Mouse (Mus musculus): ENCODE data around the gene Dock7.

Dock7 gene

DNA sequence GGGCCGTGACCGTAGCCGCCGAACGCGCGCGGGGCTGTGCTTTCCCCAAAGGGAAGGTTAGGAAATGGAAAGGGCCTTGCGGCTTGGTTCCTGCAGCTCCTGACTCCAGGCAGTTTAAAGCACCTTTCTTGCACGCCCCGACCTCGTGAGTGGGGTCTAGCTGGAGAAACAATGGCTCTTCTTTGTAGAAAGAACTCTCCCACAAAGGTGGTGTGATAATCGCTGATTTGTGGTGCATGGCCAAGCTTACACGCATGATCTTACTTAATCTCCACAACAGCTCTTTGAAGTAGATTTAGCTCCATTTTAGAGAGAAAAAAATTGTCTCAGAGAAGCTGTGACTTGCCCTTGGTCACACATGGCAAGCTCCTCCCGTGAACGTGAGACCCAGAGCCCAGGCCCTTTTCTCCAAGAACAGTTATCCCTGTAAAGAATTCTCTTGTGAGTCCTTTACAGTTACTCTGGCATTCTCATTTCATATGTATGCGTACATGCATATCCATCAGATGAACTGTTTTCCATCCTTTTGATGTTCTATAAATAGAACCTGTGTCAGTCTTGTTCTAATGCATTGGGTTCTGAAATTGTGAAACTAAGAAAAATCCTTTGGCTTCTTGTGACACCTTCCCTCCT, 524 bp upstream of the Dock7 start:
- no peak for DNase-seq (ENCODE audit: low read depth, low spot score)

DNA sequence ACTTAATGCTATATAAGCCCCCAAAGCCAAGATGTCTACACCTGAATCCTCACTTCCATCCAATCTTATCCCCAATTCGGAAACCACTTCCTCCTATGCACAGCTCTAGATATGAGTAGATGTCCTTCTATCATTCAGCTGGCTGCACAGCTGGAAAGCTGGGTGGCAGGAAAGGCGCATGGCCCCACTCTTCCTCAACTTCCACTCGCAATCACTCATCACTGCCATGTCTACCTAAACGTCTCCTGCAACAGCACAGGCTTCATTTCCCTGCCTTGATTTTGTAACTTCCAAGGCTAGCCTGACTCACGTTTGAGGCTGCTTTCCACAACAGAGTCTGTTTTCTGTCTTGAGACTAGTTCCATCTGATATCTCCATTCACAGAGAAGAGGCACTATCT, 1.7 kb downstream of the Dock7 start:
- no peak for DNase-seq (ENCODE audit: low read depth, low spot score)

DNA sequence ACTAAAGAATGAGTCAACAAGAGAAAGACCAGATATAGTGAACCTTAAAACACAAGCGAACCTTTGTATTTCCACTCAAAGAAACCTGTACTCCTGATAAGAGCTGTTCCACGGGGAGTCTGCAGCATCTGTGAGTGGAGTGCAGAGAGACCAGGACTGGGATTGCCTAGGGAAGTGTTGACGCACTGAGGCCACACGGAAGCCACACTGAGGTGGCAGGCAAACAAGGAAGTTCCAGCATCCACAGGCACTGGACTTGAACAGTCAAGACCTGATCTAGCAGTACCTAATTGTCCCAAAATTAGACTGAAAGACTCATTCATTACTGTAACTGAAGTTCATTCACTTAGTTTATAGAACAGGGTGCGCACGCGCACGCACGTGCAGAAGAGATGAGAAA, 4.9 kb downstream of the Dock7 start:
- DNase-seq (ENCODE audit: low read depth, low spot score), result no peak

DNA sequence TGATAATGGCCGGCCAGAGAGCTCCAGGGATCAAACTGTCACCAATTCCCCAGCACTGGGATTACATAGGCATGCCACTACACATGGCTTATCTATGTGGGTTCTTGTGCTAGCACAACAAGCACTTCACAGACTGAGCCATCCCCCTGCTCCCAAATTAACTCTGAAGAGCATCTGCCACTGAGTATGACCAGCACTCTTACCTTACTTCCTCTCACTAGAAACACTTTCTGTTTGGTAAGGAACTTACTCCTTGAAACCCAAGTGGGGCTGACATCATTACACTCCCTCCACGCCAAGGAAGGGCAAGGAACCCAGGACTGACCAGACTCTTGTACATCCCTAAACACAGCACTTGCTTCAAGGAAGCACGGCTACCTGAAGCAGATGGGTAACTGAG, 9.0 kb downstream of the Dock7 start:
- no peak for DNase-seq (ENCODE audit: low read depth, low spot score)

DNA sequence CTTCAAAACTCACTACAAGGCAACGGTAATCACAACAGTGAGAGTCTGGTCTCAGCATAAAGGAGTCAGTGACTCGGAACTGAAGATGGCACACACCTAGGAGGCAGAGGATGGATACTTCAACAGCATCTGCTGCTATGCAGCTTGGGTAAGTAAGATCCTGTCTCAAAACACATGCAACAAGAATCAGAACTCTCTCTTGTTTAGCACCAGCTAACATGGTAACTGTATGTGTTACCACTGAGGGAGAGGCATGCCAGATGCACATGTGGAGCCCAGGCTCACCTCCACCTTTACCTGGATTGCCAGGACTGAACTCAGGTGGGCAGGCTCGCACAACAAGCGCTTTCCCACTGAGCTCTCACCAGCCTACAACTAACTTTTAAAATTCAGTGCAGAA, 11.9 kb downstream of the Dock7 start:
- DNase-seq (ENCODE audit: low read depth, low spot score), result no peak

DNA sequence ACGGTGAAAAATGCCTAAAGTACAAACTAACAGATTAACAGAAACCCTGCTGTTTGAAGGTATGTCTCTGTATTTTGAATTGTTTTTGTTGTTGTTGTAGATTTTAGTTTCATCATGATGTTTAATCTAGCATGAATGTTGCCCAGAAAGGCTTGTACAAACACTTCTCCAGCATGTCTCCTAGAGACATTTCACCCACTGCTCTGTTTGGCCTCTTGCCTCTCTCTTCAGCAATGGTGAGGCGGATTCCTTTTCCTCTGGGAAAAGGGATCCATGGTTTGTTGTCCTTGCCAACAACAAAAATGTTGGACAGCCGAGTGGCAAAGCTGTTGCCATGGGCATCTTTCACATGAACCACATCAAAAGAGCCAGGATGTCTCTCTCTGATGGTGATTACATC, 17.9 kb downstream of the Dock7 start:
- no peak for DNase-seq (ENCODE audit: low read depth, low spot score)

DNA sequence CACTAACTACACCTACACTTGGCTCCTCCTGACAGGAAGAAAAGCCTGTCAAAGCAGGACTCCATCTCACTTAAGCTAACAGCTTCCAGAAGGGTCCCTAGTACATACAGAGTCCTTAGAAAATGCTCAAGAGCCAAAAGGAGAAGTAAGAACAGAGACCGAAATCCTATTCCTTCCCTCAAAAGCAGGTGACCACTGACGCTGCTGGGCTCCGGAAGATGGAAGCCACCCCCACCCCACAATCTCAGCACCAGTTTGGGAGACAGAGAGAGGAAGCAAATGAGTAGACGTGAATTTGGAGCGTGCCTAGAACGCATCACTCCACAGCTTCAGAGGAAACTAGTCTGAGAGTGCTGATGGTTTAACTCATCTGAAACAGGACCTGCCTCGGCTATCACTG, 20.0 kb downstream of the Dock7 start:
- no peak for DNase-seq (ENCODE audit: low read depth, low spot score)

DNA sequence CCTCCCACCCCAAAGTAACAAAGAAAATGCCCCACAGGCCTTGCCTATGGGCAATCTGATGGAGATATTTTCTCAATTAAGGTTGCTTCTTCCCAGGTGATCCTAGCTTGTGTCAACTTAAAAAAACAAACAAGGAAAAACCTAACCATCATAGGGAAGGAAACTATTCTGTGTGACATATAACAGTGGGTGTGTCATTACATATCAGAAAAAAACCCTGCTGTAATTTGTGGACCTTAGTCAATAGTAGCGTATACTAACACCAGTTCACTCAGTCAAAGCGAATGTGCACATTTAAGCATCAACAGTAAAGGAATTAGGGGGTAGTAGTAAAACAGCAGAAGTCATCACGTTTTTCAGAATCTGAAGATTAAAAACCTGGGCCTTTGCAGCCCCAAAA, 28.9 kb downstream of the Dock7 start:
- DNase-seq (ENCODE audit: low read depth, low spot score), result no peak

DNA sequence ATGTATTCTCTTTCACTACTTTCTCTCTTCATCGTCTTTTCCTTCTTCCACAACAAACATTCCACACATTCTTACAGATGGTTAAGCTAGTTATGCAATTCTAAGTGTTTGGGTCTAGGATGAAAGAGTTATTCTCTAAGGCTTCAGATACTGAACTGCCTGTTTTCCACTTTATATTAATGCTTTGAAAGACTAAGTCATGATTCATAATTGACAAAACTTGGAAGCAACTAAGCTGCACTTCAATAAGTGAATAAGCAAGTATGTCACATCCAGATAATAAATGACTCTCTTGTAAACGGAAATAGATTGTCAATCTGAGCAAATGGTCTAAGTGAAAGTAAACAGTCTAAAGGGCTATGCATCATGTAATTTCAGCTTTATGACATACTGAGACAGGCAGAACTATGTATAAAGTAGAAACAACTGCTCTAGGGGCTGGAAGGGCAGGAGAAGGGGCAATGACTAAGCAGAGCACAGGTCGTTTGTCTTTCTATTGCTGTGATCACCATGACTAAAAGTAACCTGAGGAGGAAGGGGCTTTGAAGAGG, 29.5 kb downstream of the Dock7 start:
- no peak for DNase-seq (ENCODE audit: low read depth, low spot score)

DNA sequence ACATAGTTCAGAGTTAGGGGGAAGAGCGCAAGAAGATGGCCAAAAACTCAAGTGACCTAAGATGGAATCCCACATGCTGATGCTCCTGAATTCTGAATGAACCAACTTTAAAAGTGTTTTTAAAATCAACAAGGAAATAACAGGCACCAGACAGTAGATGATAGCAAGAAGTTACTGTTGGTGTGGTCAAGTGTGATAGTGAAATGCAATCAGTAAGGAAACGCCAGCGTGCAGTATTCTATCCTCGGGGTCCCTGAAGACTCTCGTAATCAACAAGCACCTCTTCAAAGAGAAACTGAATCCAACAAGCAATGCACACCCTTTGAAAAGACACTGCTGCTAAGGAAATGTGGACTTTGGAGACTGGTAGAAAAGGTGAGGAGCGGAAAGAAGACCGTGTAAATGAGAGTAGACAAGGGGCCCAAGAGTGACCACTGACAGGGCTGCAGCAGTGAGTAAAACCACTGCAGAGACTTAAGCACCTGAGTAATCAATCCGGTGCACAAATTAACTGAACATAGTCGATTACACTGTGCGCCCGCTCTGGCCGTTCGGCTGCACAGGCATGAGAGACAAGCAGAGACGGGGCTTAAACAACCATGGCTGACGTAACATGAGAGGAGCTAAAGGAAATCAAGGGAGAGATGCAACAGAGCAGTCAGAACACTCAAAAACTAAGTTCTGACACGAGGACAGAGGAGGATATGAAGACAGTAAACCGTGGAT, 32.8 kb downstream of the Dock7 start:
- DNase-seq (ENCODE audit: low read depth, low spot score), result no peak

DNA sequence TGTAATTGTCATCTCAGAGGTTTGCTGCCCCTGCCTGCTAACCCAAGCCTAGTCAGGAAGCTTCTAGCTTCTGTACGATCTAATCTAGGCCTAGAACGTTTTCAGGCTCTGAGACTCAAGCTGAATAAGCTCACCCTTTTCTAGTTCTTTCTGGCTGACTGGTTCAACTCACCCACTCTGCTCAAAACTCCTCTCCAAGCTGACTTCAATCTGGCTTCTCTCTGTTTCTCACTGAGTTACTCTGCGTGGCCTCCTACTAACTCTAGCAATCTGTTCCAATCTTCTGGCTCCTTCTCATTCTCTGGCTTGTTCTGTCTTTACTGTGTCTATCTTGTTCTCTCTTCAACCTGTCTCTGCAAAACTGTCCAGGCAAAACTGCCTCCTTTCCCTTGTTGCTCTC, 36.9 kb downstream of the Dock7 start:
- peak; percentile 69 for DNase-seq (ENCODE audit: low read depth, low spot score)

DNA sequence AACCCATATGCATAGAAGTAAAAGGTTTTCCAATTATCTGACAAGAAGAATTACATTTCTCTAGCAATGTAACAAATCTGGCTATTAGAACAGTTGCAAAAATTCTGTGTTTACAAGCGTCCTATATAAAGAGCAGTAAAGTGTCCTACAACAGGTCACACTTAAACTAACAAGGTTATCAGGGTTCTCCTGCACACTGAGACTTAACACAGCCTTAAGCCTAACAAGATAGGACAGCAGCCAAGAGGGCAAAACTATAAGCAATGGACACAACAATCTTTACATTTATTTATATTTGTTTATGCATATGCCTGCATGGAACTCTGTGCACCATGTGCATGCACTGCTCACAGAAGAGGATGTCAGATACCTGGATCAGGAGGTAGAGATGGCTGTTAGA, 39.5 kb downstream of the Dock7 start:
- no peak for DNase-seq (ENCODE audit: low read depth, low spot score)

DNA sequence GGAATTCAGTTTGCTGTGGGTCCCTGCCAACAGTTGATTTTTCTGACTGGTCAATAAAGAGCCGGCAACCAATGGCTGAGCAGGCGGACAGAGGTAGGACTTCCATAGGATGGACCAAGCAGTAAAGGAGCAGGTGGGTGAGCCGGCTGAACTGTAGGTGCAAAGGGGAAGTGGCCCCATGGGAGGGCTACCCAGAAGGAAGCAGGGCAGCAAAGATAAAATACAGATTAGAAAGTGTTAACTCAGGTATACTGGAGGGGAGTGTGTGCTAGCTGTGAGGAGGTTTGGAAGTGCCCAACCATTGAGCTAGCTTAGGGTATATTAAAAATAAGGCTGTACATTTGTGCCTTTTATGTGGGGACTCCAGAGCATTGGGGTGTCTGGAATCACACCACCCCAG, 42.7 kb downstream of the Dock7 start:
- no peak for DNase-seq (ENCODE audit: low read depth, low spot score)

DNA sequence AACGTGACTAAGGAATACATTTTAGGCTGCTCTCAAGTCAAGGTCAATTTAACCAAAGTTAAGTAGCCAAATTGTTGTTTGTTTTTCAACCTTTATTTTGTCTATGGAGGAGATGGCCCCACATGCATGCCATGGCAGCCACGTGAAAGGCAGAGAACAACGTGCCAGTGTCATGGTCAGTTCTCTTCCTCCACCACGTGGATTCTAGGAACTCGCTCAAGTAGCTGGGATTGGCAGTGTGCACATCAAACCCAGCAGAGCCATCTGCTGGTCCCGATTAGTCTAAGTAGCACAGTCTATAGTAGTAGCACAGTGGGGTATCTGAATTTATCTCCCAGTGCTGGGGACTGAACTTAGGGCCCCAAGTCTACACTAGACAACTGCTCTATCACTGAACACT, 51.9 kb downstream of the Dock7 start:
- DNase-seq (ENCODE audit: low read depth, low spot score), result no peak

DNA sequence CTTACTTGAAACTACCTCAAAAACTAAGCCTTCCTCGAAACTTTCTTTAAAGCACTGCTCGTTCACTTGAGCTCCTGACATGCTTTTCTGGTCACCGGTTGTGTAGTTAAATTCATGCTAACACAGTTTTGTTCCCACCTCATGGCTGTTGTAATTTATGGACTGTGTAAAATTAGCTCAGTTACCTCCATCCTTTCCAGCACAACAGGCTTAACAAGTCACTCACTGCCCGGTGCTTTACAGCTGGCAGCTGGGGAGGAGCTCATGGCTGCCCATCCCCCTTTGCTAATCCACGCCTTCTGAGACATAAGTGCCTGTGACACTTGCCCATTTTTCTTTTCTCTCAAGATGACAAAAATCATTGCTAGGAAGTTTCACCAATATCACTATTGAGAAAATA, 56.2 kb downstream of the Dock7 start:
- no peak for DNase-seq (ENCODE audit: low read depth, low spot score)

DNA sequence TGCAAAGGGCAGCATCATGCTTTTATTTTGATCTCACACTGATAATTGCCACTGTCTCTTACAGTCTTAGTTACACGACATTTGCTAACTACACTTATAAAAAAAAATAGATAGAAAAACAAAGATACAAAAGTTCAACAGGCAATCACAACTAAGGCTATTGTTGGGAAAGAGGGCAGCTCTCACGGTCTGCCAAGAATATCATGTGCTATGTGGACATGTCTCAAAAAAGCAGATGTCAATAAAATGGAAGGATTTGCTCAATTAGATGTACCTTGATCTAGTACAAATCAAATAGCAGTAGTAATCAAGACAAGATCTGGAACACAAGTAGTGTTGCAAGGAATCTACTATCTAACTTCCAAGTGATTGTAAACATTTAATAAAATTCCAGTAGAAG, 72.1 kb downstream of the Dock7 start:
- DNase-seq (ENCODE audit: low read depth, low spot score), result no peak

DNA sequence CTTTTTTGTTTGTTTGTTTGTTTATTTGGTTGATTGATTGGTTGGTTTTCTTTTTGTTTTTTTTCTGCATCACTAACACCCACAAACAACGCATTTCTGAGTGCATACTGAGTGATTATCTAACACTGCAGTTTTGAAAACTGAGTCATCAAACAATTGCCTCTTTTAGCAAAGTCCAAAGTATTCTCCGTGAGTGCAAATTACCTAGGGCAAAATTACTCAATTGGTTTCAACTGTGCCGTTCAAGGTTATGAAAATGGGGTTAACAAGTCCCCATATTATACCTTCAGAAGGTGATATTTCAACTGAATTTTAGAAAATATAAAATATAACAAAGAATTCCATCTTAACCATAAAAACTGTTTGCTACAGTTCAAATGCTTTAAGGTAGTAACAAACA, 74.2 kb downstream of the Dock7 start:
- no peak for DNase-seq (ENCODE audit: low read depth, low spot score)

DNA sequence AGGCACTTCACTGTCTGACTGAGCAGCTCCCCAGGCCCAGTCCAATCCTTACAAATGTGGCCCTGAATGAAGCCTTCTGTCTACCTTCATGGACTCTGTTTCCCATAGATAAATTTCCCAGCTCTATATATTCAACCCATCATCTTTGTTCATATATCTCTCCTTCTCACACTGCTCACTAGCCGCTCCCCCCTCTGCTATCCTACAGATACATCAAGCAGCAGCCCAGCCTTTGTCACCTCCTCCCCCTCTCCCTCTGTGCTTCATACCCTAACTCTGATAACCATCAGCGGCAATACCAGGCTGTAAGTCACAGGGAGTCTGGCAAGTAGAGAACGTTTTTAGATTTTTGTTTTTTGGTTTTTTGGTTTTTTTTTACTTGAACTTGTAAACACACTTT, 75.9 kb downstream of the Dock7 start:
- no peak for DNase-seq (ENCODE audit: low read depth, low spot score)

DNA sequence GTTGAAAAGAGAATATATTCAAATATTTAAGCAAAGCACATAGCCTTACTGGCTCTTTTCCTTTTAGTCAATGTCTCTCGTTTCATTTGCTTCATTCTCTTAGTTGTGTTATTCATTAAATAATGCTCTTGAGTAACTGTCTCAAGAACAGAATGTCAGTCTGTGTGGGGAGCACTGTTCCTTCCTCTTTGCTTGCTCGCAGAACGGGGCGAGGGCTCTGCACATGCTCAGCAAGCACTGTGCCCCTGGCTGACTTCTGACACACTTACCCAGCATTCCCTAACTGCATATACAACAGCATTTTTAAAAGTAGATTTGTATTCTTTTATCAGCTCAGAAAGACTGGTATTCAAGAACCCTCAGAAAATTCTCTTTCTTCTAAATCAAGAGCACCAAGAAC, 87.8 kb downstream of the Dock7 start:
- DNase-seq (ENCODE audit: low read depth, low spot score), result no peak

DNA sequence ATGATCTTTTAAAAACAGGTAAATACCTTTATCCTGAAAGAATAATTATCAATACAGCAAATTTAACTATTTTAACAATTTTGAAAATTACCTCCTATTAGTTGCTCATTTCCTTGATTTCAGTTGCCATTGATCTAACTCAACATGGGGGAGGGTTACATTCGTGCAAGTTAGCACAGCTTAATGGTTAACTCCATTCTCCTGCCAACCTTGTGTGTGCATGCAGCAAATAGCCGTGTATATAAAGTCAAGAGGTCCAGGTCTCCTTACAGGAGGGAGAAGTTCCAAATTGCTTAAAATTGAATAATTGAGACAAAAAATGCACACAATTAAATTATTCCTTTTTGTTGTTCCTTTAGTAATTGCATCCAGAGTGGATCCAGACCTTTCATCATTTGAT, 90.0 kb downstream of the Dock7 start, which contains the start of gene Angptl3:
Angptl3 (plus strand) TSS at position 269 of the 400 bp plus-strand sequence.
- DNase-seq (ENCODE audit: low read depth, low spot score), result no peak

DNA sequence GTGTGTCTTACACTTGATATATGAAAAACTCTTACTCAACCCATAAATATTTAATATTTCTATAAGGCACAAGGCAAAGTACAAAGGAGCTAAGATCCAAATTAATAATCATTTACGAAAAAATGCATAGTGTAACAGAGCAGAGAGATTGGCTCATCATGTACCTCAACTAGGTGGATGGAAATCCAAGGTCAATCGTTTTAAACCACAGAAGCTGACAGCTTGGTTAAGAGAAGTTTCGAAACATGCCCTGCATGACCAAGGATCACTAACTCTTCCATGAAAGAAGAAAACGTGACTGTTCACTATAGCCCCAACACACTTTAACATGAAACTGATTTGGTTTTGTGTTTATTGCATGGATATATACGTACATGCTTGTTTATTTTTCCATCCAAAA, 92.3 kb downstream of the Dock7 start:
- DNase-seq (ENCODE audit: low read depth, low spot score), result no peak

DNA sequence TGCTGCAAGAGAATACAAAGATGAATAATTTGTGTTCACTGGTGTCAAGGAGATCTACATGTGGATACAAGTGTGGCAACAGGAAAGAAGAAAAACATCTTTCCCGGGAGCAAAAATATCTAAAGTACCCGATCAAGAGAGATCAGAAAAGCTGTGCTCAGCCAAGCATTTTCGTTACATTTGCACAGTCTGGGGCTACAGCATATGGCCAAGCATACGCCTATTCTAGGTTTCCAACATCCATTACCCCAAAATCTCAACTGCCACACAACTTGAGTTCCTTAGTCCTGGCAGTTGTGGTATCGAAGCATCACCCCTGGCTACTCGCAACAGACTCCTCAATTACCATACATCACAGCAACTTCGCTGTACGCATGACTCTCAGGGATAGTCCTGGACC, 98.5 kb downstream of the Dock7 start:
- no peak for DNase-seq (ENCODE audit: low read depth, low spot score)

DNA sequence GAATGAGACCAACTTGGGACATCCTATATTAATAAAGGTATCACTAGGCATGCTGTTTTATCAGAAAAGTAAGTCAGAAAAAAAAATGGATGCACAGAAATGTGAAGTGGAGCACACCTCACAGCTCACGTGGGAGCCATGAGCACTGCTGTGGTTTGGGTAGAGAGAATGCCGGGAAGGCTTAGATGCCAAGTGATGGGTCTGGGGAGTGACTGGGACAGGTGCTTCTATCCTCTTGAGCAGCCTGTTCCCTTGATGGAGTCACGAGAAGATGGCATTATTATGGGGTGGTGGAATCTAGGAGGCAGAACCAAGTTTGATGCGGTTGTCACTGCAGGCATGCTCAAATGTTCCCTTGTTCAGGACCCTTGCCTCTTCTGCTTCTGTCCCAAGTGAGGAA, 109.7 kb downstream of the Dock7 start:
- DNase-seq (ENCODE audit: low read depth, low spot score), result no peak

Data from telencephalon, adult 2 months (tissue).